Mouse (Mus musculus) liver, embryonic 12.5 days (tissue): ENCODE data around the gene Prkcz. TPM values are rescaled to one million over a fixed set of nuclear protein-coding genes. Genes with fewer than 3 reads are reported as not detected.
A peak's percentile ranks its signal among the peaks of the same experiment; 100 is the strongest.

Source experiments
- ATAC-seq: fragments of 200-750 bp; cut with Nextera tagmentation; 2 replicates; pipeline ENCODE4 v1.8.0; 2017; ENCODE audit warnings: moderate number of reproducible peaks, mild to moderate bottlenecking, moderate library complexity
- H3K27ac ChIP-seq: fragments of 300-500 bp; sonication (generic); 2 replicates; pipeline ENCODE4 v1.5.1; 2016; ENCODE audit warnings: mild to moderate bottlenecking
- H3K27me3 ChIP-seq: fragments of 300-500 bp; sonication (generic); replicated peaks from 2 replicates; pipeline ENCODE4 v1.6.1; 2016; ENCODE audit warnings: mild to moderate bottlenecking, moderate library complexity
- H3K36me3 ChIP-seq: fragments of 300-500 bp; sonication (generic); 2 replicates; pipeline ENCODE4 v1.6.1; 2016; ENCODE audit warnings: mild to moderate bottlenecking, moderate library complexity
- H3K4me1 ChIP-seq: fragments of 300-500 bp; sonication (generic); 2 replicates; pipeline ENCODE4 v1.6.1; 2016
- H3K4me2 ChIP-seq: fragments of 300-500 bp; sonication (generic); 2 replicates; pipeline ENCODE4 v1.6.1; 2016; ENCODE audit warnings: mild to moderate bottlenecking, moderate library complexity
- H3K4me3 ChIP-seq: fragments of 300-500 bp; sonication (generic); 2 replicates; pipeline ENCODE4 v1.5.1; 2016; ENCODE audit warnings: mild to moderate bottlenecking, moderate library complexity
- H3K9ac ChIP-seq: fragments of 300-500 bp; sonication (generic); 2 replicates; pipeline ENCODE4 v1.6.1; 2016; ENCODE audit warnings: mild to moderate bottlenecking, moderate library complexity
- H3K9me3 ChIP-seq: fragments of 300-500 bp; sonication (generic); replicated peaks from 2 replicates; pipeline ENCODE4 v1.6.1; 2016; ENCODE audit warnings: mild to moderate bottlenecking, moderate library complexity
- WGBS: fragments of 180-500 bp; shearing (Covaris S2); methylation state at CpG from one replicate; pipeline ENCODE4 v1.1.7; 2016; ENCODE audit not compliant: insufficient replicate concordance; 5-methylcytosine and 5-hydroxymethylcytosine counted together
- polyA plus RNA-seq: library from polyadenylated mRNA; unstranded; fragments of >200 nt; fragmentation: Nextera tagmentation; extraction: Ambion mirVana; gene quantifications from 2 replicates; pipeline ENCODE4 v1.2.1, GENCODE M21; 2016

Gene Prkcz
- polyA plus RNA-seq, 1 experiment from 2014 or later = 4.2 TPM

DNA sequence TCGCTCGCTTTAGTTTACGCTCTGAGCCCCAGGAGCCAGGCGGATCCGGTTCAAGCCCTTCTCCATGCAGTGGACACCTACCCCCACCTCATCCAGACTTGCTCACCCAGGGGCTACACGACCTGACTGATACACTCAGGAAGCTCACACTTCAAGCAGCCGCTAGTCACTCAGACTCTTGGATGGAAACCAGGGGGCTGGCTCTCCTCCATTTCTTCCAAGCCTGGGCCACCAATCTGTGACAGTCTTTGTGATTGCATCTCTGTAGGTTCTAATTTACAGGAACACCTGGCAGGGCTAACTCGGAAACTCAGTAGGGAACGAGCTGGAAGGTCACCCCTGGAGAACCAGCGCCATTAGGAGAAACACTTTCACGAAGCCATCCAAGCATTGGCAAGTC is 73.4 kb downstream of the Prkcz start:
- Histone ChIP-seq H3K9ac (no peak overlapping the region), H3K27ac (no peak overlapping the region), H3K36me3 (no peaks in the 10 kb centered on the region), H3K4me3 (no peak overlapping the region), H3K27me3 (peaks cover 6% of the 10 kb centered on the region), H3K4me1 (0 out of 2 replicates have a peak, but pooled peaks cover 5% of the 10 kb centered on the region), H3K4me2 (no peak overlapping the region), H3K9me3 (no peaks in the 10 kb centered on the region)
- ATAC-seq = no peak
- WGBS = 72% methylated on average over 11 of the region's 11 CpGs

DNA sequence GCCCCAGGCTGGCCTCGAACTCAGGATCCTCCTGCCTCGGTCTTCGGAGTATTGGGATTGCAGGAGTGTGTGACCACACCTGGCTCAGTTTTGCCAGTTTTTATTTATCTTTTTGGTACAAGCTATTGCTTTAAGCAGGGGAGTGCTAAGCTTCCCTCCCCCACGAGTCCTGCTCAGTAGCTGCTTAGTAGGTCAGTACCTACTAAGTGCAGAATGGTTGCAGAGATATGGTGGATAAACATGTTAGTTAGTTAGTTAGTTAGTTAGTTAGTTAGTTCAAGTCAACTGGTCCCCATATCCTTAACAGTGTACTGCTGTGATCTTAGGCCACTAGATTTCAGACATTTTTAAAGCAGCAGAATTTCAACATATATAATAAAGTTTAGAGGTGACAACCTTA is 75.1 kb downstream of the Prkcz start:
- Histone ChIP-seq H3K4me3 (no peak overlapping the region), H3K27me3 (peaks cover 6% of the 10 kb centered on the region), H3K27ac (no peak overlapping the region), H3K4me1 (0 out of 2 replicates have a peak, but pooled peaks cover 5% of the 10 kb centered on the region), H3K9me3 (no peaks in the 10 kb centered on the region), H3K36me3 (no peaks in the 10 kb centered on the region), H3K9ac (no peak overlapping the region), H3K4me2 (no peak overlapping the region)
- 71% methylated on average over 4 of the region's 4 CpGs for WGBS
- no peak for ATAC-seq

- WGBS = 65% methylated on average over 15 of the region's 15 CpGs
- Histone ChIP-seq H3K27ac (no peak overlapping the region), H3K27me3 (peaks cover 6% of the 10 kb centered on the region), H3K4me2 (no peak overlapping the region), H3K4me1 (no peaks in the 10 kb centered on the region), H3K9ac (no peak overlapping the region), H3K4me3 (no peak overlapping the region), H3K36me3 (no peaks in the 10 kb centered on the region), H3K9me3 (no peaks in the 10 kb centered on the region)
- no peak for ATAC-seq
Measured at GRCm38 (mm10) chr4:155284521-155285379, 76.4 kb downstream of the Prkcz start.

DNA sequence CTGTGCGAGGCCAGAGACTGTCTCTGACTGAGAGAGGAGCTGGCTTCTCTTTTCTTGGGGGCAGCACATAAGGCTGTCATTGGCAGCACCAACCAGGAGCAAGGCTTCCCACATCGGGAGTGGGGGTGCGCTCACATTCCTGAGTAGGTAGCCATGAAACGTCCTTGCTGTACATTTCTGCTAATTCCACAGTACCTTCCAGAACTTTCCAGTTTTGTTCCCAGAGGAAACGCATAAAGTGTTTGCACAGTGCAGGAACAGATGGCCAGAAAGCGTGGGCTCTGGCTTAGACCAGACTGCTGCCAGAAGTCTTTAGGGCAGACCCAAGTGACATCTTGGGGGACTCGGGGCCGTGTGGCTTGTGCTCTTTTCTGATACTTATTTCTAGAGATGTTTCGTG is 77.6 kb downstream of the Prkcz start:
- Histone ChIP-seq H3K36me3 (no peaks in the 10 kb centered on the region), H3K9ac (no peak overlapping the region), H3K4me2 (no peak overlapping the region), H3K27me3 (peaks cover 6% of the 10 kb centered on the region), H3K4me1 (no peaks in the 10 kb centered on the region), H3K9me3 (no peaks in the 10 kb centered on the region), H3K4me3 (no peak overlapping the region), H3K27ac (no peak overlapping the region)
- no peak for ATAC-seq
- 55% methylated on average over 9 of the region's 9 CpGs for WGBS

- H3K4me3 ChIP-seq = no peak overlapping the region
- no peak overlapping the region for H3K27ac ChIP-seq
- WGBS = 38% methylated on average over 11 of the region's 11 CpGs
- ATAC-seq = no peak
- H3K4me1 ChIP-seq = no peaks in the 10 kb centered on the region
- H3K27me3 ChIP-seq = peaks cover 6% of the 10 kb centered on the region
- H3K36me3 ChIP-seq = no peaks in the 10 kb centered on the region
- no peaks in the 10 kb centered on the region for H3K9me3 ChIP-seq
- no peak overlapping the region for H3K9ac ChIP-seq
- no peak overlapping the region for H3K4me2 ChIP-seq
Measured at GRCm38 (mm10) chr4:155283001-155283503, 78.1 kb downstream of the Prkcz start.

DNA sequence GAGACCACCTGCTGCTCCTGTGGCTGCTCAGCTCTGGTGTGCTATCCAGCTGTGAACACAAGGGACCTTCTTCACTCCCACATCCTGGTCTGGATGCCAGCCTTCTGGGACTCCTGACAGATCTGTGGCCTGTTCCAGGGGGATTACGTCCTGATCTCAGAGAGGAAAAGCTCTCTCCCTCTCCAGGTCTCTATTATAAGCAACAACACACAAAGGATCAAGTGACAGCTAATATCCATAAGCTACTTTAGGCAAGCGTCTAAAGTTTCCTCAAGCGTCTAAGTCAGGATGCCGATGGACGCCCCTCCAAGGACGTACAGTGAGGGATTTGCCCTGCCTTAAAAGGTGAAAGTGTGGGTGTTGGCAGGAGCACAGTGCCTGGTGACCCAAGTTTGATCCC is 78.9 kb downstream of the Prkcz start:
- 70% methylated on average over 6 of the region's 6 CpGs for WGBS
- H3K9ac ChIP-seq = no peak overlapping the region
- H3K4me2 ChIP-seq = no peak overlapping the region
- H3K27me3 ChIP-seq = peaks cover 6% of the 10 kb centered on the region
- no peak overlapping the region for H3K4me3 ChIP-seq
- H3K36me3 ChIP-seq = no peaks in the 10 kb centered on the region
- no peak overlapping the region for H3K27ac ChIP-seq
- no peaks in the 10 kb centered on the region for H3K4me1 ChIP-seq
- ATAC-seq = no peak
- H3K9me3 ChIP-seq = no peaks in the 10 kb centered on the region

DNA sequence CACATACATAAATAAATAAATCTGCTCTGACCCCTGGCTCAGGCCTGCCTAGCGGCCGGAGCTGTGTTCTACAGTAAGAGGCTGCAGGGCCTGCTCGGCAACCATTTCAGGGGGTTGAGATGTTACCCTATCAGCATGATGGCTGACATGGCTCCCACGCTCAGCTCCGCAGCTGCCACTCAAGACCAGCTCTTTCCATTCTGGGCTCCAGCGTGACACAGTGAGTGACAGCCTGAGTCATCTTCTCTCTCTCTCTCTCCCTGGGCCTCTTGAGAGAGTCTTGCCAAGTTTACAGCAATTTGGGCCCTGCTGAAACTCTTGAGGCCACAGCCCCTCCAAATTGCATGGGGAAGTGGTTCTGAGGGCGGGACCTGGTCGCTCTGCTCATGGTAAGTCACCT is 79.5 kb downstream of the Prkcz start:
- Histone ChIP-seq H3K27ac (no peak overlapping the region), H3K4me1 (no peaks in the 10 kb centered on the region), H3K9ac (no peak overlapping the region), H3K36me3 (no peaks in the 10 kb centered on the region), H3K27me3 (peaks cover 6% of the 10 kb centered on the region), H3K4me2 (no peak overlapping the region), H3K4me3 (no peak overlapping the region), H3K9me3 (no peaks in the 10 kb centered on the region)
- ATAC-seq = no peak
- 60% methylated on average over 8 of the region's 8 CpGs for WGBS

GRCm38 (mm10) chr4:155281227-155281626 is 79.9 kb downstream of the Prkcz start:
- H3K9ac ChIP-seq = no peak overlapping the region
- H3K27ac ChIP-seq = no peak overlapping the region
- 57% methylated on average over 2 of the region's 2 CpGs for WGBS
- H3K36me3 ChIP-seq = no peaks in the 10 kb centered on the region
- H3K4me2 ChIP-seq = no peak overlapping the region
- no peak overlapping the region for H3K4me3 ChIP-seq
- H3K27me3 ChIP-seq = peaks cover 6% of the 10 kb centered on the region
- no peak for ATAC-seq
- H3K9me3 ChIP-seq = no peaks in the 10 kb centered on the region
- H3K4me1 ChIP-seq = no peaks in the 10 kb centered on the region

- Histone ChIP-seq H3K4me2 (no peak overlapping the region), H3K36me3 (no peaks in the 10 kb centered on the region), H3K27me3 (peaks cover 6% of the 10 kb centered on the region), H3K9me3 (no peaks in the 10 kb centered on the region), H3K27ac (no peak overlapping the region), H3K4me1 (no peaks in the 10 kb centered on the region), H3K4me3 (no peak overlapping the region), H3K9ac (no peak overlapping the region)
- 56% methylated on average over 1 of the region's 1 CpGs for WGBS
- no peak for ATAC-seq
Measured at GRCm38 (mm10) chr4:155280768-155281121, 80.4 kb downstream of the Prkcz start.

- ATAC-seq = peak; percentile 30; the same call in 1 of the 2 replicates
- H3K4me1 ChIP-seq = no peaks in the 10 kb centered on the region
- H3K4me3 ChIP-seq = no peak overlapping the region
- no peak overlapping the region for H3K27ac ChIP-seq
- no peaks in the 10 kb centered on the region for H3K9me3 ChIP-seq
- peaks cover 6% of the 10 kb centered on the region for H3K27me3 ChIP-seq
- no peak overlapping the region for H3K4me2 ChIP-seq
- WGBS = 34% methylated on average over 16 of the region's 16 CpGs
- H3K36me3 ChIP-seq = no peaks in the 10 kb centered on the region
- no peak overlapping the region for H3K9ac ChIP-seq
Measured at GRCm38 (mm10) chr4:155279926-155280767, 81.0 kb downstream of the Prkcz start.

DNA sequence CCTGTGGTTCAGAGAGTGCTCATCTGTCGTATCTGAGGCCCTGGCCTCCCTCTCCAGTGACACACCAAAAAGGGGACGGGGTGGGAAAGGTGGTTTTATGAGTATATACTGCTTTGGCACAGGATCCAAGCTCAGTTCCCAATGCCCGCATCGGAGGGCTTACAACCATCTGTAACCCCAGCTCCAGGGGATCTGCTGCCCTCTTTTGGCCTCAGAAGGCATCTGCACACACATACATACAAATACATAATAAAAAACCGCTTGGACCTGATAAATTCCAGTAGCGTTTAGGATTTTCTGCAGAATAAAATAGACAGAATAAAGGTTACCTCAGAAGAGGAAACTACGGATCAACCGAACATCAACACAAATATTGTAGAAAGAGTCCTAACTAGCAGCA is 82.1 kb downstream of the Prkcz start:
- no peak for ATAC-seq
- Histone ChIP-seq H3K27me3 (peaks cover 6% of the 10 kb centered on the region; the same call in 1 of the 2 replicates), H3K9me3 (no peaks in the 10 kb centered on the region), H3K4me1 (no peaks in the 10 kb centered on the region), H3K27ac (no peak overlapping the region), H3K4me3 (no peak overlapping the region), H3K36me3 (no peaks in the 10 kb centered on the region), H3K4me2 (no peak overlapping the region), H3K9ac (no peak overlapping the region)
- WGBS = 60% methylated on average over 8 of the region's 8 CpGs

GRCm38 (mm10) chr4:155277963-155278362 is 83.2 kb downstream of the Prkcz start:
- Histone ChIP-seq H3K27me3 (0 out of 2 replicates have a peak, but pooled peaks cover 2% of the 10 kb centered on the region), H3K9me3 (no peaks in the 10 kb centered on the region), H3K27ac (no peak overlapping the region), H3K36me3 (no peaks in the 10 kb centered on the region), H3K9ac (no peak overlapping the region), H3K4me3 (no peak overlapping the region), H3K4me2 (no peak overlapping the region), H3K4me1 (no peaks in the 10 kb centered on the region)
- 67% methylated on average over 6 of the region's 6 CpGs for WGBS
- ATAC-seq = no peak
